Mouse (Mus musculus): ENCODE results near the gene Slc35d3. TPM values are rescaled to one million over a fixed set of nuclear protein-coding genes. Genes with fewer than 3 reads are reported as not detected.

Slc35d3 gene
- polyA plus RNA-seq (2014; fragmentation: Illumina TruSeq; extraction: RNeasy Lipid Tissue Mini Kit (QIAGEN cat#74804); ENCODE audit: low replicate concordance), result 1.2 TPM

GRCm38 (mm10) chr10:19850998-19851691, at the start of gene Slc35d3:
Gene Slc35d3 (minus strand): TSS chr10:19851459.

Other genes starting within 250 kb of the Slc35d3 start
- 11.6 TPM for gene Il22ra2, start 229.5 kb downstream of the Slc35d3 start, polyA plus RNA-seq (2014; fragmentation: Illumina TruSeq; extraction: RNeasy Lipid Tissue Mini Kit (QIAGEN cat#74804); ENCODE audit: low replicate concordance)
- gene Il20ra, start 138.9 kb downstream of the Slc35d3 start, polyA plus RNA-seq (2014; fragmentation: Illumina TruSeq; extraction: RNeasy Lipid Tissue Mini Kit (QIAGEN cat#74804); ENCODE audit: low replicate concordance), result not detected
- gene Pex7, start 56.2 kb upstream of the Slc35d3 start, polyA plus RNA-seq (2014; fragmentation: Illumina TruSeq; extraction: RNeasy Lipid Tissue Mini Kit (QIAGEN cat#74804); ENCODE audit: low replicate concordance), result 18.9 TPM
- gene Map3k5, start 83.0 kb upstream of the Slc35d3 start, polyA plus RNA-seq (2014; fragmentation: Illumina TruSeq; extraction: RNeasy Lipid Tissue Mini Kit (QIAGEN cat#74804); ENCODE audit: low replicate concordance), result 8.5 TPM

All from small intestine, adult 10 weeks (tissue).